Mouse (Mus musculus): Measurements from ENCODE around the gene Cnksr1. TPM values are rescaled to one million over a fixed set of nuclear protein-coding genes. Genes with fewer than 3 reads are reported as not detected.

Gene Cnksr1
- total RNA-seq, 2 experiments from 2014 or later: 26.3 to 53.5 TPM

DNA sequence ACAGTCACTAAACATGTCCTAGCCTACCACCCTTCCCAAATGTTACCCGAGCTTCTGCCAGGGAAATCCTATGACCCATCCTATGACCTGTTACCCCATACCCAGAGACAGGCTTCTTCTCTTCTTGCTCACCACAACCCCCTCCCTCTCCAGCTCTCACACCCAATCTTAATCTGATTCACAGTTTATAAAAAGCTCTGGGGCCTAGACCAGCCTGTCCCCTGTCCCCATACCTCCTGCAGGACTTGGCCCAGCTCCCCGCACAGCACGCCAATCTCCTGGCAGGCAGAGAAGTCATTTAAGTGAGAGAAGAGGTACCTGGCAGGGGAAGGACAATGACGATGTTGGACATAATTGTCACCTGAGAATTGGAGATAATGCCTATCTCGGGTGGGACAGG, 3.3 kb downstream of the Cnksr1 start:
- DNase-seq: peak; percentile 87
- Histone ChIP-seq H3K4me3 (no peak overlapping the region; the same call in 1 of the 2 replicates), H3K27ac (peak overlapping the region; percentile 97)
- TF ChIP-seq CTCF (IDR thresholded peaks at IDR 0.05): no peak
- intact Hi-C loops (cut with DNase I): loop anchor here (5.0 kb wide), 1 partner anchor 43 kb away; no protein-coding TSS in a partner anchor

GRCm38 (mm10) chr4:134230431-134230830, 7.8 kb downstream of the Cnksr1 start:
- H3K27ac ChIP-seq: no peak overlapping the region
- no peak for DNase-seq
- no peak overlapping the region for H3K4me3 ChIP-seq
- TF ChIP-seq CTCF (IDR thresholded peaks at IDR 0.05): no peak
- intact Hi-C loops (cut with DNase I): loop anchor here (5.0 kb wide), 1 partner anchor 38 kb away; no protein-coding TSS in a partner anchor

DNA sequence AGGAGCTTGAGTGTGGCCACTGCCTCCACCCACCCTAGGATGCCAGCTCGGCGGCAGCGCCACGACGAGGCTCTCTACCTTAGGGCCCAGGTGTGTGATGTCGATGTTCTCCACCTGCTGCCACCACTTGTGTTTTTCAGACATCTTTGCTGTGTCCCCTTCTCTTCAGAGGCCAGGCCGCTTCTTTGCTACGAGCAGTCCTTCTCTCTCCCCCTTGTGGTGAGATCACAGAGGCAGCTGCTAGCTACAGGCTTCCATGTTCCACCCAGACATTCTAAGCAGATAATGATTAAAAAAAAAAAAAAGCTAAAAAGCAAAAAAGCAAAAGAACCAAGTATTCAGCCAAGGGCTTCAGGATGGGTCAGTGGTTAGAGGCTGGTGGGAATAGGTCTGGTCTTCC, 11.0 kb downstream of the Cnksr1 start, which contains the start of gene Catsper4:
TSS of gene Catsper4 (minus strand) at position 190 of the 400 bp plus-strand sequence.
- no peak within 1 kb of the TSS for H3K27ac ChIP-seq
- TF ChIP-seq CTCF (IDR thresholded peaks at IDR 0.05): no peak

DNA sequence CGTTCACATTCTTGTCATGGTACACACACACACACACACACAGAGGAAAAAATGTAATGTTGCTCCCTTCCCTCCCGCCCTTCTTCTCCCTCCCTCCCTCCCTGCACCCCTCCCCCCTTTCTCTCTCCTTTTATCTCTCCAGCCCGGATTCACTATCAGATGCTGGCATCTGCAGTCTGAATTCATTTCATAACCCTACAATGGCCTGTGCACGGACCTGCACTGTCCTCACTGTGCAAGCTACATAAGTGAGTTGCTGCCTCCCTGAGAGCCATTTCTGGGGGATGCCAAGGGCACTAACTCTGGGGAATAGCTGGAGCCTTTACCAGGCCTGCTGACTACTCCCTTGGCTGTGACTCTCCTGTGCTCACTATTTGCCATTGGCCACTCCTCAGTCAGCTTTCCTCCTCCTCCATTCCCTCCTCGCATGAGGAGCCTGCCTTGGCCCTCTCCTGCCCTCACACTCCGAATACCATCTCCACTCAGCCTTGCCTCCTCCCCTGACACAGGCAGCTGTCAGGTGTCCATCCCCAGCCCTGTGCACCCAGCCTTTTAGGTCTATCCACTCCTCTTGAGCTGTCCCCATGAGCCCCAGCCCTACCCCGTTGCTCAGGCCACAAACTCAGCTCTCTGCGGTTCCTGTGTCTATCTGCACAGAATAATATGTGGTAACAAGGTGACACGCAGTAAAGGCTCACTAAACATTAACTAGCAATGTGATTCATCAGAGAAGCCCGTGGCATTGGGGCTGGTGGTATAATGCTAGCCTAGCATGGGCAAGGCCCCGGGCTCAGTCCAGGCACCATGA, 15.2 kb downstream of the Cnksr1 start:
- intact Hi-C loops (cut with DNase I): no loop called here
- TF ChIP-seq CTCF (IDR thresholded peaks at IDR 0.05): no peak
- Histone ChIP-seq H3K27ac (no peak overlapping the region), H3K4me3 (no peak overlapping the region)
- DNase-seq: no peak

More for the DNA sequence above, 11.0 kb downstream of the Cnksr1 start, which contains the start of gene Catsper4:
- no peak for DNase-seq
- no peak within 1 kb of the TSS for H3K4me3 ChIP-seq
- intact Hi-C loops (cut with DNase I): no loop called here

GRCm38 (mm10) chr4:134206488-134207053, 31.6 kb downstream of the Cnksr1 start:
- no peak overlapping the region for H3K4me3 ChIP-seq
- no peak for DNase-seq
- no peak overlapping the region for H3K27ac ChIP-seq
- no peak for TF ChIP-seq CTCF (IDR thresholded peaks at IDR 0.05)
- intact Hi-C loops (cut with DNase I): no loop called here

GRCm38 (mm10) chr4:134203340-134203896, 34.8 kb downstream of the Cnksr1 start:
- H3K4me3 ChIP-seq: no peak overlapping the region
- no peak for TF ChIP-seq CTCF (IDR thresholded peaks at IDR 0.05)
- no peak overlapping the region for H3K27ac ChIP-seq
- DNase-seq: no peak
- intact Hi-C loops (cut with DNase I): no loop called here

DNA sequence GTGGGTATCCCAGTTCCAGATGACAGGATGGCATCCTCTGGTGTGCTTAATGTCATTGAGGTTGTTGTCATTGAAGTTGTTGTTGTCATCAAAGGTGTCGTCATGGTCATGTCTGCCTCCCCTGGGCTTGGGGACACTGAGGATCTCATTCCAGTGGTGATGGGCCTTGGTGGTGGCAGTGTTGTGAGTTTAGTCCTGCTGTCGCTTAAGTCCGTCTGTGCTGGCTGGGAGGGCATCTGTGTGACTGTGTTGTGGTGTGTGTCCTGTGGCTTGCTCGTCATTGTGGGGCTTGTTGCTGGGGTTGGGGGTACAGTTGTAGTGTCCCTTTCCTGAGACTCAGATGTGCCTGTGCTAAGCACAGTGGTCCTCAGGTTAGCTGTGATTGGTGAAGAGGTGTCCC, 35.3 kb downstream of the Cnksr1 start, which contains the start of gene Gm7534:
TSS of gene Gm7534 (minus strand) at position 101 of the 400 bp plus-strand sequence.
- Histone ChIP-seq H3K4me3 (no peak within 1 kb of the TSS), H3K27ac (no peak within 1 kb of the TSS)
- DNase-seq: no peak
- no peak for TF ChIP-seq CTCF (IDR thresholded peaks at IDR 0.05)
- intact Hi-C loops (cut with DNase I): no loop called here

DNA sequence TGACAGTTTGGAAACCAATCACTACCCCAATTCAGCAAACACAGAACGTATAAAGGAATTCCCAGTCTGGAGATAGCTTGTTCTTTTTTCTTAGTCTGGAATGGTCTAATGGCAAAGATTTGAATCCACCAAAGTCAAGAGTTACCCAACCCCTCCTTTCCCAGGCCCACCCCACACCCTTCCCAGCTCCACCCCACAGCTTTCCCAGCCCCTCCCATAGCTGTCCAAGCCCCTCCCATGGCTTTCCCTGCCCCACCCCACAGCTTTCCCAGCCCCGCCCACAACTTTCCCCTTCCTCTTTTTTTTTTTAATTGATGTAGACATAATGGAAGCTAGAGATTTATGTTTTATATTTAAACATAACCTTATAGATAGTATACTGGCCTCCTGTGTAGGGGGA, 38.8 kb downstream of the Cnksr1 start:
- no peak for TF ChIP-seq CTCF (IDR thresholded peaks at IDR 0.05)
- intact Hi-C loops (cut with DNase I): no loop called here
- Histone ChIP-seq H3K4me3 (no peak overlapping the region), H3K27ac (no peak overlapping the region)
- no peak for DNase-seq

DNA sequence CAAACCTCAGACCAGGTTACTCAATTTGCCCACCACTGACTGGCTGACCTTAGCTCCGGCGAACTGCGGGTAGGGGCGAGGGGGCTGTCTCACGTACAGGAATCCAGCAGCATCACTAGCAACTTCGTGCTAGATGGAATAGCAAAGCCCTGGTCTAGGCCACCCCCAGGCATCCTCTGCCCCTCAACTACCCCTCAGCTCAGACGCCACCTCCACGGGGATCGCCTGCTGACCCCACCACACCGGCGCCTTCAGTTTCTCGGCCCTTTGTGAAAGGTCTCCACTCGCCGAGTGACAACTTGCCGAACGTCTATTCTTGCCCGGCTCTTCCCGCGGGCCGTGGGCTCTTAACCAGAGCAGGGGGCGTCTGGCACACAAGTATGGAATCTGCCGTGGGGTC, 51.9 kb downstream of the Cnksr1 start:
- no peak for DNase-seq
- intact Hi-C loops (cut with DNase I): loop anchor here (2.0 kb wide), 1 partner anchor 107 kb away; no protein-coding TSS in a partner anchor
- peak overlapping the region; percentile 88 for H3K4me3 ChIP-seq
- peak overlapping the region; percentile 94 for H3K27ac ChIP-seq
- no peak for TF ChIP-seq CTCF (IDR thresholded peaks at IDR 0.05)

DNA sequence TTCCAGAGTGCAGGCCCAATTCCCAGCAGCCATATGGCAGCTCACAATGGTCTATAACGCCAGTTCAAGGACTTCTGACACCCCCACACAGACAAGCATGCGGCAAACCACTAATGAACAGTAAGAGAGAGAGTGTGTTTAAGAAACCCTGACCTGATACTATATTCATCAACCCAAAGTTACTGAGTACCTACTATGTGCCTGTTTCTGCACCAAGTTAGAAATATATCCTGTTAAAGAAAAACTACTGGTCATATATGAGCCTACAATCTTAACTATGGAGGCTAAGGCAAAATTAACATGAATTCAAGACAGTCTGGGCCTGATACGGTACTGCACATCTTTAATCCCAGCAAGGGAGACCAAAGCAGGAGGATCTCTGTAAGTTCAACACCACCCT, 52.6 kb downstream of the Cnksr1 start:
- Histone ChIP-seq H3K27ac (peak overlapping the region; percentile 94; the same call in 1 of the 2 replicates), H3K4me3 (peak overlapping the region; percentile 88)
- no peak for DNase-seq
- intact Hi-C loops (cut with DNase I): no loop called here
- TF ChIP-seq CTCF (IDR thresholded peaks at IDR 0.05): no peak

GRCm38 (mm10) chr4:134183711-134184110, 54.5 kb downstream of the Cnksr1 start:
- Histone ChIP-seq H3K4me3 (no peak overlapping the region), H3K27ac (no peak overlapping the region)
- intact Hi-C loops (cut with DNase I): no loop called here
- DNase-seq: no peak
- no peak for TF ChIP-seq CTCF (IDR thresholded peaks at IDR 0.05)

DNA sequence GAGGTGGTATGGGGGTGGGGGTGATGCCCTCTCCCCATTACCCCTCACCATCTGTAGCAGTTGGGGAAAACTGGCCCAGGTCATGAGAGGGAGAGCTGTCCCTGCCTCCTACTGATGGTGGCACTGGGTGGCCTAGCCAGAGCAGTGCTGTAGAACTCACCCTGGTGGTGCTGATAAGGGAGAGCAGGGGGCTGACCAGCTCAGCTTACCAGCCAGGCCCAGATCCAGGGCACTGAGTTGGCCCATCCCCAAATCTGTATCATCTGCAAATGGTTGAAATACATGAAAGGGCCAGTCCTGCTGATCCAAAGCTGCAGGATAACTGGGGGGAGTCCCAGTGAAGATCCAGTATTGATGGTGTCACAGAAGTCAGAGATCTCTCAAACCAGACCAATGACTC, 56.4 kb downstream of the Cnksr1 start:
- intact Hi-C loops (cut with DNase I): no loop called here
- Histone ChIP-seq H3K4me3 (no peak overlapping the region), H3K27ac (no peak overlapping the region)
- no peak for DNase-seq
- no peak for TF ChIP-seq CTCF (IDR thresholded peaks at IDR 0.05)

GRCm38 (mm10) chr4:134181112-134181511, 57.1 kb downstream of the Cnksr1 start:
- no peak for DNase-seq
- TF ChIP-seq CTCF (IDR thresholded peaks at IDR 0.05): no peak
- intact Hi-C loops (cut with DNase I): no loop called here
- Histone ChIP-seq H3K27ac (no peak overlapping the region), H3K4me3 (no peak overlapping the region)

Other genes starting within 250 kb of the Cnksr1 start
- 10 to 100 TPM; 10.8 to 11.6 TPM for gene Dhdds, start 237.5 kb downstream of the Cnksr1 start, total RNA-seq (2021)
- gene Lin28a, start 219.6 kb downstream of the Cnksr1 start, total RNA-seq (2021): under 1 TPM; 0.08 to 0.28 TPM
- gene Zfp683, start 184.6 kb downstream of the Cnksr1 start, total RNA-seq (2021): not detected
- gene Crybg2, start 177.6 kb downstream of the Cnksr1 start, total RNA-seq (2021): not detected
- under 1 TPM in 1 of 2 experiments, not detected in 1; 0.71 TPM for gene Cd52, start 143.3 kb downstream of the Cnksr1 start, total RNA-seq (2021)
- gene Ubxn11, start 135.8 kb downstream of the Cnksr1 start, total RNA-seq (2021): 1 to 10 TPM in 1 of 2 experiments, under 1 TPM in 1; 0.71 to 1.9 TPM
- gene Sh3bgrl3, start 109.6 kb downstream of the Cnksr1 start, total RNA-seq (2021): 10 to 100 TPM; 12.2 to 27.1 TPM
- 10 to 100 TPM; 60.1 to 73.8 TPM for gene Cep85, start 51.3 kb downstream of the Cnksr1 start, total RNA-seq (2021)
- gene Gm7534, start 35.4 kb downstream of the Cnksr1 start, total RNA-seq (2021): not detected
- gene Catsper4, start 11.0 kb downstream of the Cnksr1 start, total RNA-seq (2021): 1 to 10 TPM; 1.6 to 2.1 TPM
- gene E130218I03Rik, start 5.3 kb upstream of the Cnksr1 start, total RNA-seq (2021): under 1 TPM in 1 of 2 experiments, not detected in 1; 0.26 TPM
- 1 to 10 TPM; 4.8 to 6.4 TPM for gene Zfp593, start 7.2 kb upstream of the Cnksr1 start, total RNA-seq (2021)
- not detected for gene Gm30191, start 8.5 kb upstream of the Cnksr1 start, total RNA-seq (2021)
- 1 to 10 TPM; 1.7 to 3.1 TPM for gene Grrp1, start 15.7 kb upstream of the Cnksr1 start, total RNA-seq (2021)
- 1 to 10 TPM; 3.2 TPM for gene Pdik1l, start 49.5 kb upstream of the Cnksr1 start, total RNA-seq (2021)
- 100 to 1,000 TPM; 250 to 325 TPM for gene Trim63, start 76.7 kb upstream of the Cnksr1 start, total RNA-seq (2021)
- gene Slc30a2, start 104.8 kb upstream of the Cnksr1 start, total RNA-seq (2021): 10 to 100 TPM in 1 of 2 experiments, 1 to 10 TPM in 1; 4.4 to 25.8 TPM
- 10 to 100 TPM; 25.1 to 27.8 TPM for gene Extl1, start 145.5 kb upstream of the Cnksr1 start, total RNA-seq (2021)
- gene Pafah2, start 157.9 kb upstream of the Cnksr1 start, total RNA-seq (2021): 1 to 10 TPM; 2.6 to 4.0 TPM
- gene Stmn1, start 229.9 kb upstream of the Cnksr1 start, total RNA-seq (2021): 1 to 10 TPM; 3.0 to 3.8 TPM